ENCODE assay signal across 16 mouse cellular contexts in the genomic region with DNA sequence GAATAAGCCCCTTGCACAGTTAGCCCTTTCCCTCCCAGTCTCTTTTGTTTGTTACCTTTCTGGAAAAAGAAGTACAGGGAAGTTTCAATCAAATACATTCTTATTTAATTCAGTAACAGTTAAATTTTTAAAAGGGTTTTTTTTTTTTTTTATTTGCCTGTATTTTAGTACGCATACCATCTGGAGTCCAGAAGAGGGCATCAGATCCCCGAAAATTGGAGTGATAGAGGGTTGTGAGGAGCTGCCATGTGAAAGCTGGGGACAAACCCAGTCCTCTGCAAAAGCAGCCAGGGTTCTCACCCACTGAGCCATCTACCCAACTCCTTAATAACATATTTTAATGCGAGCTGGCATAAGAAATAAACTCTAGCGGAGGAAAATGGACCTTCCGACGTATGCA. TPM values are rescaled to one million over a fixed set of nuclear protein-coding genes. Genes with fewer than 3 reads are reported as not detected.
DNase-seq lines count a peak whose midpoint lies in the region; ATAC-seq and TF ChIP-seq lines count a peak whose summit lies in the region.
"Had no signal": no experiment of that assay in that cellular context is flagged by ENCODE, and none has a peak within 500 bp of the region (broad histone marks: within the 10 kb centered on the region; RNA-seq: fewer than 3 reads in every experiment).

No protein-coding gene starts in this region.

- no peak overlapping the region for H3K27ac ChIP-seq in layer of hippocampus, adult 2 months
- H3K27ac ChIP-seq: hindbrain, embryonic 15.5 days; limb, embryonic 13.5 days; lung, embryonic 15.5 days; stomach, embryonic 15.5 days had no signal

- DNase-seq in cerebellum, postnatal 10 days, result peak; percentile 7 to 14
- DNase-seq in layer of hippocampus, adult 2 months (ENCODE audit: low spot score in 2 of 2), result no peak
- DNase-seq in layer of hippocampus, adult 9-10 months (ENCODE audit: low spot score), result no peak
- peak; percentile 55 for DNase-seq in ES-CJ7 (ENCODE audit: low read depth, low spot score)
- peak; percentile 4 for DNase-seq in embryo, embryonic 11.5 days (ENCODE audit: low read depth, low spot score)
- no peak for DNase-seq in urinary bladder, postnatal 14 days (ENCODE audit: low spot score)
- DNase-seq in kidney, adult 18-20 months, result no peak
- DNase-seq: adrenal gland, postnatal 14 days; heart, adult 18-20 months; thymus, postnatal 4 days had no signal

- ATAC-seq in cerebellum, adult (ENCODE audit: insufficient number of reproducible peaks, low FRiP score, low TSS enrichment), result no peak

- no peak overlapping the region for H3K4me3 ChIP-seq in layer of hippocampus, adult 2 months
- H3K4me3 ChIP-seq: hindbrain, embryonic 15.5 days; limb, embryonic 13.5 days; lung, embryonic 15.5 days; megakaryocyte, embryonic 14.5 days; stomach, embryonic 15.5 days had no signal

- peak; percentile 54 for TF ChIP-seq CTCF in layer of hippocampus, adult 2 months (conservative IDR thresholded peaks at IDR 0.05)

RNA-seq across cellular contexts. Expression of gene Ercc4, which starts 29.3 kb away (rescaled TPM):
- 10 to 100 TPM; 26.5 to 27.2 TPM for total RNA-seq in layer of hippocampus, adult 2 months (2021)

Comparison
In these comparisons a context has a peak if more than half of its experiments do, and no peak if none do; other contexts are left out.
1. DNase-seq: peak in cerebellum, postnatal 10 days (2 of 2), ES-CJ7 (single experiment) and embryo, embryonic 11.5 days (single experiment); none in layer of hippocampus, adult 2 months (0 of 2), layer of hippocampus, adult 9-10 months (single experiment), urinary bladder, postnatal 14 days (single experiment) and kidney, adult 18-20 months (single experiment).